Mouse (Mus musculus) frontal cortex, postnatal 14 days (tissue): ENCODE results near the gene Echdc2.
"Not testable (repeated sequence)": the region's sequence is repeated elsewhere in the genome, so short reads cannot be mapped to it uniquely, and the experiment has no call there.

Source experiments
- DNase-seq, 2 experiments: peaks; one replicate each; pipeline ENCODE4 v3.0.0; 2022; ENCODE audit warnings: low spot score in 2 of 2

The Echdc2 gene

GRCm38 (mm10) chr4:108165152-108165895 lies at the start of gene Echdc2:
Gene Echdc2, plus strand, starts transcription at chr4:108165437.
- peak in 1 of 2 experiments; percentile 8 for DNase-seq

GRCm38 (mm10) chr4:108116466-108116865 lies 48.8 kb upstream of the Echdc2 start:
- DNase-seq: no peak

- DNase-seq: no peak
Observed at GRCm38 (mm10) chr4:108117488-108117887, 47.7 kb upstream of the Echdc2 start.

- DNase-seq: peak; percentile 84 to 93
Observed at GRCm38 (mm10) chr4:108117924-108118876, 47.0 kb upstream of the Echdc2 start.

- no peak for DNase-seq
Observed at GRCm38 (mm10) chr4:108124104-108124503, 41.1 kb upstream of the Echdc2 start.

- no peak for DNase-seq
Observed at GRCm38 (mm10) chr4:108126260-108126659, 39.0 kb upstream of the Echdc2 start.

- DNase-seq: no peak
Observed at GRCm38 (mm10) chr4:108127516-108127915, 37.7 kb upstream of the Echdc2 start.

- DNase-seq: no peak
Observed at GRCm38 (mm10) chr4:108128339-108128738, 36.9 kb upstream of the Echdc2 start.

- DNase-seq: no peak
Observed at GRCm38 (mm10) chr4:108130452-108130851, 34.8 kb upstream of the Echdc2 start.

- DNase-seq: no peak
Observed at GRCm38 (mm10) chr4:108136938-108137337, 28.3 kb upstream of the Echdc2 start.

GRCm38 (mm10) chr4:108143178-108143577 lies 22.1 kb upstream of the Echdc2 start:
- not testable (repeated sequence) for DNase-seq

- no peak for DNase-seq
Observed at GRCm38 (mm10) chr4:108143778-108144177, 21.5 kb upstream of the Echdc2 start.

- no peak for DNase-seq
Observed at GRCm38 (mm10) chr4:108144880-108145279, 20.4 kb upstream of the Echdc2 start, which contains the start of gene Scp2. Gene Scp2, minus strand, starts transcription at chr4:108144998.

GRCm38 (mm10) chr4:108145554-108145953 lies 19.7 kb upstream of the Echdc2 start:
- DNase-seq: not testable (repeated sequence)

GRCm38 (mm10) chr4:108155141-108155540 lies 10.1 kb upstream of the Echdc2 start:
- DNase-seq: not testable (repeated sequence)

GRCm38 (mm10) chr4:108161936-108162335 lies 3.3 kb upstream of the Echdc2 start:
- DNase-seq: no peak

GRCm38 (mm10) chr4:108163291-108163690 lies 1.9 kb upstream of the Echdc2 start:
- no peak for DNase-seq

- no peak for DNase-seq
Observed at GRCm38 (mm10) chr4:108166874-108167273, 1.6 kb downstream of the Echdc2 start.

GRCm38 (mm10) chr4:108168056-108168455 lies 2.8 kb downstream of the Echdc2 start:
- no peak for DNase-seq

- DNase-seq: no peak
Observed at GRCm38 (mm10) chr4:108182278-108182677, 17.0 kb downstream of the Echdc2 start.

GRCm38 (mm10) chr4:108192821-108193323 lies 27.6 kb downstream of the Echdc2 start:
- no peak for DNase-seq

- DNase-seq: no peak
Observed at GRCm38 (mm10) chr4:108196277-108196855, 31.1 kb downstream of the Echdc2 start.
